Mouse (Mus musculus) limb, embryonic 12.5 days (tissue): ENCODE results near the gene Pttg1. TPM values are rescaled to one million over a fixed set of nuclear protein-coding genes. Genes with fewer than 3 reads are reported as not detected.

Experiments used
- ATAC-seq: fragments of 200-750 bp; cut with Nextera tagmentation; 2 replicates; pipeline ENCODE4 v1.8.0; 2017; ENCODE audit warnings: low read depth, moderate TSS enrichment; ENCODE audit not compliant: insufficient number of reproducible peaks, insufficient read depth, low FRiP score, low TSS enrichment
- H3K27ac ChIP-seq: fragments of 300-500 bp; sonication (generic); 2 replicates; pipeline ENCODE4 v1.5.1; 2016; ENCODE audit warnings: mild to moderate bottlenecking, moderate library complexity
- H3K27me3 ChIP-seq: fragments of 300-500 bp; sonication (generic); 2 replicates; pipeline ENCODE4 v1.6.1; 2016; ENCODE audit warnings: mild to moderate bottlenecking, moderate library complexity
- H3K36me3 ChIP-seq: fragments of 300-500 bp; sonication (generic); 2 replicates; pipeline ENCODE4 v1.6.1; 2016; ENCODE audit warnings: mild to moderate bottlenecking, moderate library complexity
- H3K4me1 ChIP-seq: fragments of 300-500 bp; sonication (generic); replicated peaks from 2 replicates; pipeline ENCODE4 v1.6.1; 2016
- H3K4me2 ChIP-seq: fragments of 300-500 bp; sonication (generic); 2 replicates; pipeline ENCODE4 v1.6.1; 2016; ENCODE audit warnings: mild to moderate bottlenecking, moderate library complexity
- H3K4me3 ChIP-seq: fragments of 300-500 bp; sonication (generic); replicated peaks from 2 replicates; pipeline ENCODE4 v1.5.1; 2016; ENCODE audit warnings: mild to moderate bottlenecking
- H3K9ac ChIP-seq: fragments of 300-500 bp; sonication (generic); replicated peaks from 2 replicates; pipeline ENCODE4 v1.6.1; 2016; ENCODE audit warnings: mild to moderate bottlenecking, moderate library complexity
- H3K9me3 ChIP-seq: fragments of 300-500 bp; sonication (generic); 2 replicates; pipeline ENCODE4 v1.6.1; 2016; ENCODE audit warnings: mild to moderate bottlenecking, moderate library complexity
- WGBS: fragments of 180-500 bp; shearing (Covaris S2); methylation state at CpG from one replicate; pipeline ENCODE4 v1.1.7; 2016; 5-methylcytosine and 5-hydroxymethylcytosine counted together
- polyA plus RNA-seq: library from polyadenylated mRNA; unstranded; fragments of >200 nt; fragmentation: Nextera tagmentation; extraction: Ambion mirVana; gene quantifications from 2 replicates; pipeline ENCODE4 v1.2.1, GENCODE M21; 2016

Gene Pttg1
- polyA plus RNA-seq, 1 experiment from 2014 or later = 104 TPM

GRCm38 (mm10) chr11:43441121-43441520, 15.1 kb upstream of the Pttg1 start:
- ATAC-seq = no peak
- Histone ChIP-seq H3K4me3 (no peak overlapping the region), H3K27me3 (no peaks in the 10 kb centered on the region), H3K9ac (no peak overlapping the region), H3K27ac (no peak overlapping the region), H3K36me3 (peaks cover 89% of the 10 kb centered on the region), H3K4me2 (no peak overlapping the region), H3K4me1 (no peaks in the 10 kb centered on the region), H3K9me3 (no peaks in the 10 kb centered on the region)
- WGBS = 95% methylated on average over 10 of the region's 10 CpGs

GRCm38 (mm10) chr11:43434024-43434407, 8.0 kb upstream of the Pttg1 start:
- 0 out of 2 replicates have a peak, but pooled peaks have one; percentile 16 for ATAC-seq
- H3K4me3 ChIP-seq = peak overlapping the region; percentile 83
- H3K9me3 ChIP-seq = no peaks in the 10 kb centered on the region
- peak overlapping the region; percentile 74 for H3K9ac ChIP-seq
- no peaks in the 10 kb centered on the region for H3K27me3 ChIP-seq
- peaks cover 10% of the 10 kb centered on the region for H3K4me1 ChIP-seq
- H3K36me3 ChIP-seq = peaks cover 19% of the 10 kb centered on the region
- 1% methylated on average over 9 of the region's 9 CpGs for WGBS
- H3K27ac ChIP-seq = no peak overlapping the region
- peak overlapping the region; percentile 85 for H3K4me2 ChIP-seq

GRCm38 (mm10) chr11:43433254-43434023, 7.4 kb upstream of the Pttg1 start, which contains the start of gene Slu7:
Slu7 (plus strand) TSS chr11:43433744.
- H3K27ac ChIP-seq = no peak within 1 kb of the TSS
- H3K9me3 ChIP-seq = no peaks in the 10 kb centered on the region
- 7% methylated on average over 38 of the region's 38 CpGs for WGBS
- peaks cover 14% of the 10 kb centered on the region for H3K36me3 ChIP-seq
- H3K4me1 ChIP-seq = peaks cover 10% of the 10 kb centered on the region
- no peaks in the 10 kb centered on the region for H3K27me3 ChIP-seq
- ATAC-seq = peak; percentile 90
- H3K9ac ChIP-seq = peak within 1 kb of the TSS; percentile 74
- H3K4me3 ChIP-seq = peak within 1 kb of the TSS; percentile 83
- peak within 1 kb of the TSS; percentile 85 for H3K4me2 ChIP-seq

- peak; percentile 79 for ATAC-seq
Measured at GRCm38 (mm10) chr11:43426414-43426884, 398 bp upstream of the Pttg1 start.

GRCm38 (mm10) chr11:43425166-43425709, 813 bp downstream of the Pttg1 start:
- Histone ChIP-seq H3K4me3 (peak overlapping the region; percentile 56), H3K4me1 (peaks cover 3% of the 10 kb centered on the region; the same call in 1 of the 2 replicates), H3K27me3 (no peaks in the 10 kb centered on the region), H3K36me3 (peaks cover 17% of the 10 kb centered on the region; the same call in 1 of the 2 replicates), H3K27ac (no peak overlapping the region), H3K9me3 (no peaks in the 10 kb centered on the region), H3K4me2 (peak overlapping the region; percentile 53), H3K9ac (peak overlapping the region; percentile 60; the same call in 1 of the 2 replicates)
- no peak; the same call in 1 of the 2 replicates for ATAC-seq
- WGBS = 92% methylated on average over 9 of the region's 9 CpGs

More at GRCm38 (mm10) chr11:43426414-43426884, 398 bp upstream of the Pttg1 start:
- peak overlapping the region; percentile 41; the same call in 1 of the 2 replicates for H3K27ac ChIP-seq
- H3K4me1 ChIP-seq = peaks cover 3% of the 10 kb centered on the region; the same call in 1 of the 2 replicates
- H3K36me3 ChIP-seq = peaks cover 9% of the 10 kb centered on the region; the same call in 1 of the 2 replicates
- no peak overlapping the region for H3K9ac ChIP-seq
- peak overlapping the region; percentile 56 for H3K4me3 ChIP-seq
- H3K9me3 ChIP-seq = no peaks in the 10 kb centered on the region
- 18% methylated on average over 7 of the region's 7 CpGs for WGBS
- peak overlapping the region; percentile 53 for H3K4me2 ChIP-seq
- no peaks in the 10 kb centered on the region for H3K27me3 ChIP-seq

- H3K36me3 ChIP-seq = peaks cover 17% of the 10 kb centered on the region; the same call in 1 of the 2 replicates
- no peak overlapping the region for H3K9ac ChIP-seq
- 77% methylated on average over 5 of the region's 5 CpGs for WGBS
- H3K9me3 ChIP-seq = no peaks in the 10 kb centered on the region
- no peak overlapping the region for H3K27ac ChIP-seq
- no peak overlapping the region for H3K4me2 ChIP-seq
- H3K4me3 ChIP-seq = no peak overlapping the region
- no peaks in the 10 kb centered on the region for H3K27me3 ChIP-seq
- no peak for ATAC-seq
- H3K4me1 ChIP-seq = peaks cover 3% of the 10 kb centered on the region; the same call in 1 of the 2 replicates
Measured at GRCm38 (mm10) chr11:43424386-43424785, 1.7 kb downstream of the Pttg1 start.

- 67% methylated on average over 7 of the region's 7 CpGs for WGBS
- no peak for ATAC-seq
Measured at GRCm38 (mm10) chr11:43417201-43417600, 8.8 kb downstream of the Pttg1 start.

GRCm38 (mm10) chr11:43412771-43413451, 13.1 kb downstream of the Pttg1 start:
- Histone ChIP-seq H3K9me3 (no peaks in the 10 kb centered on the region), H3K4me2 (no peak overlapping the region), H3K4me1 (peaks cover 6% of the 10 kb centered on the region), H3K4me3 (no peak overlapping the region), H3K9ac (no peak overlapping the region), H3K36me3 (no peaks in the 10 kb centered on the region), H3K27me3 (no peaks in the 10 kb centered on the region), H3K27ac (no peak overlapping the region)
- 25% methylated on average over 14 of the region's 14 CpGs for WGBS
- ATAC-seq = 0 out of 2 replicates have a peak, but pooled peaks have one; percentile 39

More at GRCm38 (mm10) chr11:43417201-43417600, 8.8 kb downstream of the Pttg1 start:
- no peak overlapping the region for H3K9ac ChIP-seq
- H3K4me3 ChIP-seq = no peak overlapping the region
- no peaks in the 10 kb centered on the region for H3K9me3 ChIP-seq
- H3K4me2 ChIP-seq = no peak overlapping the region
- H3K36me3 ChIP-seq = peaks cover 8% of the 10 kb centered on the region; the same call in 1 of the 2 replicates
- no peaks in the 10 kb centered on the region for H3K27me3 ChIP-seq
- no peaks in the 10 kb centered on the region for H3K4me1 ChIP-seq
- no peak overlapping the region for H3K27ac ChIP-seq

- Histone ChIP-seq H3K9ac (no peak overlapping the region), H3K4me1 (peaks cover 6% of the 10 kb centered on the region), H3K36me3 (no peaks in the 10 kb centered on the region), H3K4me2 (no peak overlapping the region), H3K4me3 (no peak overlapping the region), H3K27me3 (no peaks in the 10 kb centered on the region), H3K9me3 (no peaks in the 10 kb centered on the region), H3K27ac (no peak overlapping the region)
- 0 out of 2 replicates have a peak, but pooled peaks have one; percentile 13 for ATAC-seq
- 3% methylated on average over 1 of the region's 1 CpGs for WGBS
Measured at GRCm38 (mm10) chr11:43411413-43411812, 14.6 kb downstream of the Pttg1 start.

GRCm38 (mm10) chr11:43410291-43410690, 15.8 kb downstream of the Pttg1 start:
- peaks cover 6% of the 10 kb centered on the region for H3K4me1 ChIP-seq
- no peaks in the 10 kb centered on the region for H3K36me3 ChIP-seq
- no peak overlapping the region for H3K4me3 ChIP-seq
- H3K4me2 ChIP-seq = no peak overlapping the region
- no peak overlapping the region for H3K27ac ChIP-seq
- no peak overlapping the region for H3K9ac ChIP-seq
- no peaks in the 10 kb centered on the region for H3K27me3 ChIP-seq
- H3K9me3 ChIP-seq = no peaks in the 10 kb centered on the region
- no peak for ATAC-seq
- 48% methylated on average over 7 of the region's 7 CpGs for WGBS

- no peak overlapping the region for H3K4me3 ChIP-seq
- no peaks in the 10 kb centered on the region for H3K36me3 ChIP-seq
- no peak overlapping the region for H3K4me2 ChIP-seq
- 78% methylated on average over 2 of the region's 2 CpGs for WGBS
- H3K9ac ChIP-seq = no peak overlapping the region
- no peak overlapping the region for H3K27ac ChIP-seq
- H3K4me1 ChIP-seq = peaks cover 6% of the 10 kb centered on the region
- no peaks in the 10 kb centered on the region for H3K27me3 ChIP-seq
- peaks cover 7% of the 10 kb centered on the region for H3K9me3 ChIP-seq
- ATAC-seq = no peak
Measured at GRCm38 (mm10) chr11:43408888-43409287, 17.2 kb downstream of the Pttg1 start.
